Mouse (Mus musculus) megakaryocyte-erythroid progenitor cell, adult 5-6 weeks (primary cell): Measurements from ENCODE around the gene Nfatc2. TPM values are rescaled to one million over a fixed set of nuclear protein-coding genes. Genes with fewer than 3 reads are reported as not detected.

Experiments used
- total RNA-seq, 2 experiments: library from RNA; stranded (forward) in 1 of 2; stranded (reverse) in 1 of 2; fragments of 200-1000, 215-1000 nt in 1 of 2; fragments of >200 nt in 1 of 2; fragmentation: Nextera tagmentation in 1 of 2; gene quantifications; 2 replicates each; pipeline ENCODE4 v1.2.3; 2014 to 2017

Nfatc2 gene
- total RNA-seq, 2 experiments from 2014 or later, result 0.33 to 0.44 TPM

Other genes starting within 250 kb of the Nfatc2 start
- 0.37 TPM in 1 of 2 replicates, not detected in the other for gene Atp9a, start 140.8 kb upstream of the Nfatc2 start, total RNA-seq (2014; fragmentation: Nextera tagmentation)
- 0.23 TPM in 1 of 2 replicates, not detected in the other for gene Atp9a, start 140.8 kb upstream of the Nfatc2 start, total RNA-seq (2017)
- not detected in 2 replicates for gene Sall4, start 166.3 kb upstream of the Nfatc2 start, total RNA-seq (2014; fragmentation: Nextera tagmentation)
- gene Sall4, start 166.3 kb upstream of the Nfatc2 start, total RNA-seq (2017), result not detected in 2 replicates